Mouse (Mus musculus) embryo, embryonic 11.5 days (tissue): ENCODE results near the gene Rhoj.

Experiments used
- DNase-seq: peaks from one replicate; pipeline ENCODE4 v3.0.0-alpha.2; 2012; ENCODE audit warnings: low read depth, low spot score

Gene Rhoj

GRCm38 (mm10) chr12:75307961-75308951, at the start of gene Rhoj:
Gene Rhoj, plus strand, starts transcription at chr12:75308322.
- peak; percentile 56 for DNase-seq

GRCm38 (mm10) chr12:75271726-75272125, 36.4 kb upstream of the Rhoj start:
- DNase-seq = no peak

DNA sequence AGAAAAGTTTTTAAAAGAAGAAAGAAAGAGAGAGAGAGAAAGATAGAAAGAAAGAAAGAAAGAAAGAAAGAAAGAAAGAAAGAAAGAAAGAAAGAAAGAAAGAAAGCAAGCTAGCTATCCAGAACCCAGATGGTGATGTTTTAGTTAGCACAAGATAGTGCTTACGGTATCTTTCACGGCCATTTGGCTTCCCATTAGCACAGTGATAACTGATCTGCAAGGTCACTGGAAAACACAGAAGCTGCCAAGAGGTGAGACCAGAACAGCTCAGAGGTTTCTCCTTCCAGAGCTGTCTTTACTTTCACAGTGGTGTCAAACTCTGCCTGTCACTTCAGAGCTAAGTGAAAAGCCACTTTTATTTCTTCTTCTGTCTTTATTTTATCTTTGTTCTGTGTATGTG, 32.4 kb upstream of the Rhoj start:
- DNase-seq = no peak

GRCm38 (mm10) chr12:75277425-75277824, 30.7 kb upstream of the Rhoj start:
- no peak for DNase-seq

- DNase-seq = no peak
These were observed 27.6 kb upstream of the Rhoj start for GRCm38 (mm10) chr12:75280502-75280901.

DNA sequence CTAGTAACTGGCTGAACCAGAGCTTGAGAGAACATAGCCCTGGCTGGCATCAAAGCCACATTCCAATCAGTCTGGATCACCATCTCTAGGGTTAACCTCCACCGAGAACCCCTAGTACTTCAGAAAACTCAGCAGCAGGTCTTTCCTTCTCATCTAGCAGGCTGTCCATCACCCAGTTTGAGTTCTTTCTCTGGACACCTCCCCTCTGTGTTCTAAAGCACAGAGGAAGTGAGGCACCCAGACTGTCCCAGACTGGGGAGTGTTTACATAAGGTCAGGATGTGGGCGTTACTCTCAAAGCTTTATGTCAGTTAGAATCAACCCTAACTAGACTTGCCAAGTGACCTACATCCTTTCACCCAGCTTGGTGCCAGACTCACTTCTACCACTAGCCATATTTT, 24.9 kb upstream of the Rhoj start:
- no peak for DNase-seq

DNA sequence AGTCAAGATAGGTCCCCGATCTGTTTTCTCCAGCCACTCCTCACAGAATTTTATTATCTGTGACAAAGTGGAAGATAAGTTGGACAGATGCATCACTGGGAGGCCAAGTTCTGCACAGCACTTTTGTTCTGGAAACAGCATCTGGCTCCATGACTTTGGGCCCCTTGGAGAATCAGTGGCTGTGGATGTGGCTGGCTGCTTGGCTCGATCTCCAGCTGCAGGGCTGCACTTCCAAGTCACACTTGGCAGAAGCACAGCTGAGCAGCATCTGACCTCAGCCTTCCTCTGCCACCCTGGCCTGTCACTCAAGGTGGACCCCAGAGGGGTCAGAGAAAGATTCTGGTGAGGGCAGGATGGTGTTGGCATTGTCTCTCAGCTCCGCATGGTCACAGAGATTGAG, 22.0 kb upstream of the Rhoj start:
- DNase-seq = no peak

DNA sequence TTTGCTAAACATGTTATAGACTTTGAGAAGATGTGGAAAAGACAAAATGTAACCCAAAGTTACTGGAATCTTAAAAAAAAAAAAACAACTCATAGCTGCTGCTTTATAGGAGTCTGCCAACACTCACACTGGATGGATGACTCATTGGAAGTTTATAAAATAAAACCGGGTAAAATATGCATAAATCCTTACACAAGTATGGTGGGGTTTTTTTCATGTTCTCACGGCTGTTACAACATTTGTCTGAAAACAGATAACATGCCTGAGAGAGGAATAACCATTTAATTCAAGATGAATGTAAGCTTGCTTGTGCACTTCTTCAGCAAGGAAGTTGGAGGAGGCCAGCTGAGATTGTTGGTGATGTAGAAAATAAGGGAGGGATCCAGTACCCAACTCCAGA, 17.6 kb upstream of the Rhoj start:
- DNase-seq = no peak

- no peak for DNase-seq
These were observed 16.6 kb upstream of the Rhoj start for GRCm38 (mm10) chr12:75291556-75291955.

DNA sequence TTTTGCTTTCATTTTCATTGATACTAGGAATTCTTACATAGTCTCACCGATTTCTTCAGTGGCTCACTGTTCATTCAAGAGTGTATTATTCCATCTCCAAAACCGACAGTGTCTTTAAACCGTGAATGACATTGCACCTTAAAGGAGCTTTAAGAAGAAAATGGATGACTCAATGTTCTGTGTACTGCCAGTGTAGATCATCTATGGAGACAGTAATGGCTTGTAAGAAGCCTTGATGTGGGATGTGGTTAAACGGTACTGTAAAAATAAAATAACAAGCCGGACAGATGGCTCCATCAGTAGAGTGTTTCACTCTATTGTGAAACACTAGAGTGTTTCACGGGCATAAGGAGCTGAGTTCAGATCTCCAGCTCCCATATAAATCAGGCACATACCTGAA, 15.2 kb upstream of the Rhoj start:
- no peak for DNase-seq

DNA sequence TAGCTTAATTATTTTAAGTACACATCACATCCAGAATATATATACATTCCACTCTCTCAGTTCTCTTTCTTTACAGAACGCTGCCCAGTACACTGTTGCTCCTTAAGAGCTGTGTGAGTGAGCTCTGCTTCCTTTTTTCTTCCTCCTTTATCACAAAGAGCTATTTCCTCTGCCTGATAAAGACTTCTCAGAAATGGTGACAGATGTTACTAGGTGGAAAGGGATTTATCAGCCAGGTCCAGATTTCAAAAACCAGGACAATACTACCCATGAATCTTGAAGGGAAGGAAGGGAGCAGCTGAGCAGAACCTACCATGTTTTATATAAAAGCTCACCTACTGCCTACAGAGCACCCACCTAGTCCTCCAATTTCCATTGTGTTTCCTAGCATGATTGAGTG, 8.3 kb upstream of the Rhoj start:
- DNase-seq = no peak

DNA sequence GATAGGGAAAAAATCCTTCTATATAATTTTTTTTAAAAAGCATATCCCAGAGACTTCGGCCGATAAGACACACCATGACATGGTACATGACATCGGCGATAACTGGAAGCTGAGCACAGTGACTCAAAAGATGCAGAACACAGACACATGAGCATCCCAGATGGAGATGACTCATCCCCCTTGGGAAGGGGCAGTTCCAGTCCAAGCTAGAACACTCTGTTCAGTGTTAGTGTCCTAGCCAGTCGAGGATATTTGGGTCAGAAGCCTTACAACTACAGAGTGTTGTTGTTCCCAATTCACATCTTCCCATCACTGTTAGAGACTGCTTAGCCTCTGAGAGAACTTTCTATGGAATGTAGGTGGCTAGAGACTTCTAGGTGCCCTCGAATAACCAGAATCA, 4.0 kb upstream of the Rhoj start:
- DNase-seq = no peak

DNA sequence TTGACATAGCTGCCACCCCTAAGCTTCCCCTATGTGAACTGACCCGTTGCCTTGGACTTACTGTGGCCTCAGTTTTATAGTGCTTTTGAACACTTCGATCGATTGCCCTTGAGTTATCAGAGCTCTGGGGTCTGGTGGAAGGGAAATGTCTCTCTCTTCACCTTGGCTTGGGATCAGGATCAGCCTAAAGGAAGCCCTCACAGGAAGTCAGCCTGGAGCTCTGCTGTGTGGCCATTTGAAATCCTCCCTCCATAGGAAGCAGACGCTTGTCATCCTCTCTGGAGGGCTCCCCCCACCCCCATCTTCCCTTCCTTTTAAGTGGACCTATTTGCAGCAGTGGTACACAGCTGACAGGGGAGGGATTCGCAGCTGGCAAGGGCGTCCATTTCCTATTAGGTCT, 1.6 kb downstream of the Rhoj start:
- DNase-seq = no peak

GRCm38 (mm10) chr12:75310766-75311165, 2.6 kb downstream of the Rhoj start:
- no peak for DNase-seq

DNA sequence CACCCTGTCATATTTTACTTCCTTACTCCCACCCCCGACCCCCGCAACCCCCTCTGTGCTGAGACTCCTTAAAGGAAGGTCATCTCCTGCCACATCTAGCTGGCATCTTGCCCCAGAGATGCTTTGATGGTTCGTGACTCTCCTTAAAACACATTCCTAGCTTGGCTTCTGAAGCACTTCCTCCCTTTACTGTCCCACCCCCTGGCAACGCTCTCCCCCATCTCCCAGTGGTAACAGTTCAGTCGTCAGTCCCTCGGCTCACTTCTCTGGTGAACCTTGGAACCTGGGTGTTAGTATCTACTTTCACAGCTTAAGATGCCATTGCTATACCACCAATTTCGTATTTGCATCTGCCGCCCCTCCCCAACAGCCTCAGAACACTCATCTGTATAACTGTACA, 3.8 kb downstream of the Rhoj start:
- DNase-seq = no peak

- DNase-seq = no peak
These were observed 5.9 kb downstream of the Rhoj start for GRCm38 (mm10) chr12:75313992-75314391.

GRCm38 (mm10) chr12:75315851-75316250, 7.7 kb downstream of the Rhoj start:
- no peak for DNase-seq

DNA sequence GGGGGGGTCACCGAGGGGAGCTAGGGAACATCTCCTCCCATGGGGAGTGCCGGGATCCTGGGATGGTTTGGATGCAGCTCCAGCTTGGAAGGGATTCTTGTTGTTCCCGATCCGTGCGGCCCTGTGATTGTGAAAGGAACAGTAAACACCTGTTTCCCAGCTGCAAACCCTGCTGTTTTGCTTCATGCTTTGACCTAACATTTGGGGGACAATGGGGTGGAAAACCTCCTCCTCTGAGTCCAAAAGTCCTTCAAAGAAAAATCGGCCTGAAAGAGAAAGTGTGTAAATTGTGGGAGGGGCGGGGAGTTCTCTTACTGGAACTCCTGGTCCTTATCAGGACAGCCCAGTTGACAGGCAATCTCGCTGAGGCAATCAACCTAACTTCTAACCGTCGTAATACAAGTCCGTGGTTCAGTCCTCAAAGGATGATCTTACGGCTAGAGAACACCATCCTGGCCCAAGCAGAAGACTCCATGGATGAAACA, 12.4 kb downstream of the Rhoj start:
- no peak for DNase-seq

DNA sequence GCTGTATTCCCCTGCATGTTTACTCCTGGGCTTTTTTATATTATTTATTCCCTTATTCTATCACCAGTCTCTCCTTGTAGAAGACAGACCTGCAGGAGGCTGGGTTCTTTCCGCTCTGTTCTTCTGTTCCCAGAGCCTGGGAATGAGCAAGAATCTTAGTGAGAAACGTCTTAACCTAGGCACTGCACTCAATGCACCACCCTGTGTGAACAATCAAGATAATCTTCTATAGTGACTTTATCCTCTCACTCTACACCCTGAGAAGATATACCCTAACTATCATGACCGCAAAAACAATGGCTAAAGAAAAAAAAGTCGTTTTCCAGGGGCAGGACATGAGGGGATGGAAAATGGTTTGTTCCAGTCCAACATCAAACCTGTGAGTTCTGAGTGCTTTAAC, 13.1 kb downstream of the Rhoj start:
- DNase-seq = no peak

- DNase-seq = no peak
These were observed 21.1 kb downstream of the Rhoj start for GRCm38 (mm10) chr12:75329188-75329587.

DNA sequence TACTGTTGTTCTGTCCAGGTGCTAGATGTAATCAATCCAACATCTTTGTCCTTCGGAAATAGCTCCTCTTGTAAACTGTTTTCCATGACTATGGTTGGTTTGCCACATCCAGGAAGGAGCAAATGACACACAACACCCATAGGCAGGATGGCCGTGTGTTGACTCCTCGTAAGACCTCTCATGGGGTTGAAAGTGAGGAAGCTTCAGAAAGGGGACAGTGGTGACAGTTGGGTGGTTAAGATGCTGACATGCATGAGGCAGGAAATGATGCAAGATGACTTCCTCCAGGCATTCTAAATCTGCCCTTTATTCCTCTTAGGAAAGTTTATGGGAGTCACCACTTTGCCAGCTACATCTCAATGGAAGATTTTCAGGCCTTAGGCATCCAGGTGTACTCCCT, 31.8 kb downstream of the Rhoj start:
- no peak for DNase-seq

DNA sequence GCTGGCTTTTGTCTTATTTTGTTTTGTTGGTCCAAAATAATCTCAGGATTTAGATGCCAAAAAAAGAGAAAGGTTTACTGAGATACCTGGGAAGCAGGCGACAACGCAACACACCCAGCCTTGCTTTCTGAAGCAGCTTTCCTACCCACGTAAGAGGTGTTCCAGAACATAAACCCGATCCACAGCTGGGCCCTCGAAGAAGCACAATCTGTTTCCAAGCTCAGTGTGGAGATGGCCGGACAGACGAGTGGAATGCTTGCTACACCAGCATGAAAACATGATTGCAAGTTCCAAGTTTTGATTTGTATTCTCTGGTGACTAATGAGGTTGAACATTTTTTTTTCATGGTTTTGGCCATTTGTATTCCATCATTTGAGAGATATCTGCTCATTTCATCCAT, 32.2 kb downstream of the Rhoj start:
- DNase-seq = no peak

DNA sequence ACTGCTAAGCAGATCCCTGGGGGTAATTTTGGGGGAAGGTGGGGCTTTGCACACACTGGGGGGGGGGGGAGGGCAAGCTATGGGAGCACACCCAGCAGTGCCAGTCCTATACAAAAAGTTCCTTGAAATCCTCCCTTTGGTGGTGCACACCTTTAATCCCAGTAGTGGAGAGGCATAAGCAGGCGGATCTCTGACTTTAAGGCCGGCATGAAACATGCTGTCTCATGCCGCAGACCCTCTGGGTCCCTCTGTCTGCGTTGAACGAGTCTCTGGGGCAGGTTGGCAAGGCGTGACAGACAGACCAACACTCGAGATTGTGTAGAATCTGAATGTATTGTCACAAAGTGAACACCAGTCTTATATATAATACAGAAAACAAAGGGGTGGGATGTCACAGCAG, 40.4 kb downstream of the Rhoj start:
- DNase-seq = no peak
